Mouse (Mus musculus): ENCODE data around the gene Hes5. TPM values are rescaled to one million over a fixed set of nuclear protein-coding genes. Genes with fewer than 3 reads are reported as not detected.

The Hes5 gene
- polyA plus RNA-seq, 1 experiment from 2014 or later, result 1.4 TPM

GRCm38 (mm10) chr4:154937746-154938145, 23.0 kb upstream of the Hes5 start:
- Histone ChIP-seq H3K9ac (ENCODE audit: low read depth, low read length) (no peak overlapping the region), H3K27me3 (replicated peaks; ENCODE audit: control insufficient read depth, insufficient read depth, low read length) (no peaks in the 10 kb centered on the region), H3K4me3 (ENCODE audit: low read length) (no peak overlapping the region), H3K4me1 (ENCODE audit: control insufficient read depth, insufficient read depth, low read length) (no peaks in the 10 kb centered on the region), H3K4me2 (ENCODE audit: low read depth, low read length) (no peak overlapping the region), H3K27ac (ENCODE audit: low read length) (no peak overlapping the region), H3K9me3 (ENCODE audit: control insufficient read depth, low read length) (no peaks in the 10 kb centered on the region), H3K36me3 (ENCODE audit: control insufficient read depth, insufficient read depth, low read length) (no peaks in the 10 kb centered on the region)
- no peak for ATAC-seq
- WGBS, result 73% methylated on average over 1 of the region's 1 CpGs

GRCm38 (mm10) chr4:154940156-154940555, 20.6 kb upstream of the Hes5 start:
- no peaks in the 10 kb centered on the region for H3K9me3 ChIP-seq (ENCODE audit: control insufficient read depth, low read length)
- H3K4me2 ChIP-seq (ENCODE audit: low read depth, low read length), result no peak overlapping the region
- H3K27me3 ChIP-seq (replicated peaks; ENCODE audit: control insufficient read depth, insufficient read depth, low read length), result no peaks in the 10 kb centered on the region
- H3K36me3 ChIP-seq (ENCODE audit: control insufficient read depth, insufficient read depth, low read length), result no peaks in the 10 kb centered on the region
- no peaks in the 10 kb centered on the region for H3K4me1 ChIP-seq (ENCODE audit: control insufficient read depth, insufficient read depth, low read length)
- no peak overlapping the region for H3K4me3 ChIP-seq (ENCODE audit: low read length)
- H3K27ac ChIP-seq (ENCODE audit: low read length), result no peak overlapping the region
- H3K9ac ChIP-seq (ENCODE audit: low read depth, low read length), result no peak overlapping the region
- ATAC-seq, result no peak
- 90% methylated on average over 2 of the region's 2 CpGs for WGBS

GRCm38 (mm10) chr4:154941831-154942230, 18.9 kb upstream of the Hes5 start:
- Histone ChIP-seq H3K4me1 (ENCODE audit: control insufficient read depth, insufficient read depth, low read length) (peaks cover 8% of the 10 kb centered on the region; the same call in 1 of the 2 replicates), H3K36me3 (ENCODE audit: control insufficient read depth, insufficient read depth, low read length) (no peaks in the 10 kb centered on the region), H3K4me3 (ENCODE audit: low read length) (no peak overlapping the region), H3K9ac (ENCODE audit: low read depth, low read length) (no peak overlapping the region), H3K27me3 (replicated peaks; ENCODE audit: control insufficient read depth, insufficient read depth, low read length) (no peaks in the 10 kb centered on the region), H3K9me3 (ENCODE audit: control insufficient read depth, low read length) (no peaks in the 10 kb centered on the region), H3K4me2 (ENCODE audit: low read depth, low read length) (no peak overlapping the region), H3K27ac (ENCODE audit: low read length) (no peak overlapping the region)
- ATAC-seq, result no peak
- WGBS, result 91% methylated on average over 5 of the region's 5 CpGs

- no peaks in the 10 kb centered on the region for H3K36me3 ChIP-seq (ENCODE audit: control insufficient read depth, insufficient read depth, low read length)
- H3K4me3 ChIP-seq (ENCODE audit: low read length), result no peak overlapping the region
- H3K27me3 ChIP-seq (replicated peaks; ENCODE audit: control insufficient read depth, insufficient read depth, low read length), result no peaks in the 10 kb centered on the region
- no peak overlapping the region for H3K27ac ChIP-seq (ENCODE audit: low read length)
- H3K4me1 ChIP-seq (ENCODE audit: control insufficient read depth, insufficient read depth, low read length), result peaks cover 8% of the 10 kb centered on the region; the same call in 1 of the 2 replicates
- H3K9me3 ChIP-seq (ENCODE audit: control insufficient read depth, low read length), result no peaks in the 10 kb centered on the region
- ATAC-seq, result no peak
- no peak overlapping the region for H3K4me2 ChIP-seq (ENCODE audit: low read depth, low read length)
- 76% methylated on average over 10 of the region's 10 CpGs for WGBS
- H3K9ac ChIP-seq (ENCODE audit: low read depth, low read length), result no peak overlapping the region
Observed at GRCm38 (mm10) chr4:154942632-154943322, 17.9 kb upstream of the Hes5 start.

- H3K36me3 ChIP-seq (ENCODE audit: control insufficient read depth, insufficient read depth, low read length), result no peaks in the 10 kb centered on the region
- 82% methylated on average over 6 of the region's 6 CpGs for whole genome bisulfite sequencing
- no peak overlapping the region for H3K27ac ChIP-seq (ENCODE audit: low read length)
- no peak overlapping the region for H3K9ac ChIP-seq (ENCODE audit: low read depth, low read length)
- H3K9me3 ChIP-seq (ENCODE audit: control insufficient read depth, low read length), result no peaks in the 10 kb centered on the region
- no peaks in the 10 kb centered on the region for H3K27me3 ChIP-seq (replicated peaks; ENCODE audit: control insufficient read depth, insufficient read depth, low read length)
- no peak overlapping the region for H3K4me3 ChIP-seq (ENCODE audit: low read length)
- H3K4me1 ChIP-seq (ENCODE audit: control insufficient read depth, insufficient read depth, low read length), result peaks cover 12% of the 10 kb centered on the region
- no peak overlapping the region for H3K4me2 ChIP-seq (ENCODE audit: low read depth, low read length)
- ATAC-seq, result no peak
Observed at GRCm38 (mm10) chr4:154943323-154944039, 17.2 kb upstream of the Hes5 start.

GRCm38 (mm10) chr4:154944121-154944590, 16.6 kb upstream of the Hes5 start:
- H3K36me3 ChIP-seq (ENCODE audit: control insufficient read depth, insufficient read depth, low read length), result no peaks in the 10 kb centered on the region
- WGBS, result 34% methylated on average over 2 of the region's 2 CpGs
- ATAC-seq, result peak; percentile 80
- peaks cover 12% of the 10 kb centered on the region for H3K4me1 ChIP-seq (ENCODE audit: control insufficient read depth, insufficient read depth, low read length)
- H3K4me2 ChIP-seq (ENCODE audit: low read depth, low read length), result no peak overlapping the region
- no peaks in the 10 kb centered on the region; the same call in 1 of the 2 replicates for H3K27me3 ChIP-seq (replicated peaks; ENCODE audit: control insufficient read depth, insufficient read depth, low read length)
- H3K9me3 ChIP-seq (ENCODE audit: control insufficient read depth, low read length), result no peaks in the 10 kb centered on the region
- no peak overlapping the region for H3K9ac ChIP-seq (ENCODE audit: low read depth, low read length)
- H3K27ac ChIP-seq (ENCODE audit: low read length), result no peak overlapping the region
- H3K4me3 ChIP-seq (ENCODE audit: low read length), result no peak overlapping the region

GRCm38 (mm10) chr4:154946319-154946718, 14.4 kb upstream of the Hes5 start:
- peak; percentile 94 for ATAC-seq
- Histone ChIP-seq H3K27me3 (replicated peaks; ENCODE audit: control insufficient read depth, insufficient read depth, low read length) (peaks cover 13% of the 10 kb centered on the region), H3K4me3 (ENCODE audit: low read length) (peak overlapping the region; percentile 32), H3K4me2 (ENCODE audit: low read depth, low read length) (peak overlapping the region; percentile 55), H3K9me3 (ENCODE audit: control insufficient read depth, low read length) (no peaks in the 10 kb centered on the region), H3K27ac (ENCODE audit: low read length) (0 out of 2 replicates have a peak overlapping the region, but pooled peaks have one; percentile 7), H3K36me3 (ENCODE audit: control insufficient read depth, insufficient read depth, low read length) (no peaks in the 10 kb centered on the region), H3K4me1 (ENCODE audit: control insufficient read depth, insufficient read depth, low read length) (peaks cover 12% of the 10 kb centered on the region), H3K9ac (ENCODE audit: low read depth, low read length) (peak overlapping the region; percentile 53; the same call in 1 of the 2 replicates)
- WGBS, result 2% methylated on average over 8 of the region's 8 CpGs

GRCm38 (mm10) chr4:154948066-154948939, 12.4 kb upstream of the Hes5 start:
- Histone ChIP-seq H3K36me3 (ENCODE audit: control insufficient read depth, insufficient read depth, low read length) (no peaks in the 10 kb centered on the region), H3K4me1 (ENCODE audit: control insufficient read depth, insufficient read depth, low read length) (peaks cover 16% of the 10 kb centered on the region), H3K4me3 (ENCODE audit: low read length) (no peak overlapping the region), H3K4me2 (ENCODE audit: low read depth, low read length) (no peak overlapping the region), H3K9ac (ENCODE audit: low read depth, low read length) (no peak overlapping the region), H3K27me3 (replicated peaks; ENCODE audit: control insufficient read depth, insufficient read depth, low read length) (peaks cover 33% of the 10 kb centered on the region), H3K27ac (ENCODE audit: low read length) (no peak overlapping the region), H3K9me3 (ENCODE audit: control insufficient read depth, low read length) (no peaks in the 10 kb centered on the region)
- 46% methylated on average over 14 of the region's 14 CpGs for WGBS
- no peak for ATAC-seq
